Mouse (Mus musculus) megakaryocyte, embryonic 14.5 days (primary cell): ENCODE results near the gene Gm6793. TPM values are rescaled to one million over a fixed set of nuclear protein-coding genes. Genes with fewer than 3 reads are reported as not detected.

Experiments
- H3K27me3 ChIP-seq: replicated peaks from 2 replicates; pipeline ENCODE3; 2012; ENCODE audit warnings: inconsistent platforms
- H3K36me3 ChIP-seq: replicated peaks from 2 replicates; pipeline ENCODE3; 2012; ENCODE audit warnings: low read length, inconsistent platforms, mixed read lengths
- H3K4me1 ChIP-seq: 2 replicates; pipeline ENCODE4 v1.6.1; 2012; ENCODE audit warnings: inconsistent platforms
- H3K4me3 ChIP-seq: replicated peaks from 2 replicates; pipeline ENCODE3; 2012; ENCODE audit warnings: moderate library complexity, mild to moderate bottlenecking, inconsistent platforms
- H3K9me3 ChIP-seq: 2 replicates; pipeline ENCODE4 v1.6.1; 2012; ENCODE audit warnings: inconsistent platforms
- FLI1 ChIP-seq: IDR thresholded peaks from 2 replicates; pipeline ENCODE4 v1.6.1; 2012; ENCODE audit warnings: low read length, inconsistent platforms, mixed read lengths
- GATA1 ChIP-seq: IDR thresholded peaks from 3 replicates; pipeline ENCODE4 v1.6.1; 2012; ENCODE audit warnings: mixed read lengths, low read length, inconsistent platforms, borderline replicate concordance
- polyA plus RNA-seq: library from polyadenylated mRNA; stranded (reverse); fragments of >175 nt; gene quantifications from 2 replicates; pipeline ENCODE4 v1.2.3, GENCODE M21; 2012; ENCODE audit warnings: low replicate concordance; ENCODE audit not compliant: insufficient read depth

The Gm6793 gene
- polyA plus RNA-seq, 1 experiment: 0.46 TPM

DNA sequence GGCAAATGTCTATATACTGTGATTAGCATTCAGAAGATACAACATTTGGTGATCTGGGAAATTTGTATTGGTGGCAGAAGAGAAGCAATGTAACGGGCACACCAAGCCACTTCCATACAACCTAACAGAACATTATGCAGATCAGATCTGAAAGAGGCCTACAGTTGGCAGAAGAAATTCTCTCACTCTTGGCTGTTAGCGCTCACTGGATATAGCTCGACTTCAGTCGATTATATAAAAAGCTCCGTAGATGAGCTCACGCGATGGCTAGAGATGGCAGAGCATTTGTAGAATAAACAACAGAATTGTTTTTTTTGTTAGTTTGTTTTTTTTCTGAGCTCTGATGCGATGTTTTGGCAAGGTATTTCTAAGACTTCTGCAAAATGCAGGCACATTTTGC is 23.6 kb downstream of the Gm6793 start:
- Histone ChIP-seq H3K27me3 (no peaks in the 10 kb centered on the region), H3K9me3 (no peaks in the 10 kb centered on the region), H3K4me3 (peak overlapping the region; percentile 96), H3K36me3 (peaks cover 68% of the 10 kb centered on the region), H3K4me1 (peaks cover 24% of the 10 kb centered on the region)
- TF ChIP-seq GATA1 (no peak), FLI1 (no peak)

DNA sequence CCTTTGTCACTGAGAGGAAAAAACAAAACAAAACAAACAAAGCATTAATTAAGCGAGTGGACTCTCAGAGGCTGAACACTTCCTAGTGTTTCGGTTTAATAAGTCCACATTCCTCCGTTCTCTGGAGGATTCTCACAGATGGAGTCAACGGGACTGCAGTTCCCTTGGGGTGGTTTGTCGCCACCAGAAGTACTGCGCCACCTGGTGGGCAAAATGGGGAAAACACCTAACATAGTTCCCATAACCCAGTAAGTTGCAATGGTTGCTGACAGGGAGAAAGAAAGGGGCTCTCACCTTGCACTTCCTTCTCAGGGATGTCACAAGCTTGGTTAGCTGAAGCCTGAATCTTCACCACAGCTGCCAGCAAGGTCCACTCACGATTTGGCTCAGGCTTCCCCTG is 24.9 kb downstream of the Gm6793 start:
- H3K4me1 ChIP-seq: peaks cover 24% of the 10 kb centered on the region
- TF ChIP-seq GATA1 (no peak), FLI1 (no peak)
- no peaks in the 10 kb centered on the region for H3K9me3 ChIP-seq
- peaks cover 68% of the 10 kb centered on the region for H3K36me3 ChIP-seq
- H3K4me3 ChIP-seq: peak overlapping the region; percentile 23
- no peaks in the 10 kb centered on the region for H3K27me3 ChIP-seq

- TF ChIP-seq GATA1 (no peak), FLI1 (no peak)
- no peaks in the 10 kb centered on the region for H3K27me3 ChIP-seq
- peaks cover under 1% of the 10 kb centered on the region for H3K4me1 ChIP-seq
- no peak overlapping the region for H3K4me3 ChIP-seq
- no peaks in the 10 kb centered on the region for H3K9me3 ChIP-seq
- peaks cover 87% of the 10 kb centered on the region for H3K36me3 ChIP-seq
These were observed 30.3 kb downstream of the Gm6793 start for GRCm38 (mm10) chr8:111984511-111984910.

- peaks cover 82% of the 10 kb centered on the region for H3K36me3 ChIP-seq
- H3K9me3 ChIP-seq: no peaks in the 10 kb centered on the region
- H3K4me1 ChIP-seq: peaks cover 5% of the 10 kb centered on the region
- H3K4me3 ChIP-seq: peak overlapping the region; percentile 12
- TF ChIP-seq GATA1 (no peak), FLI1 (no peak)
- H3K27me3 ChIP-seq: peaks cover 2% of the 10 kb centered on the region
These were observed 32.7 kb downstream of the Gm6793 start for GRCm38 (mm10) chr8:111982116-111982515.

GRCm38 (mm10) chr8:111978147-111978546 is 36.7 kb downstream of the Gm6793 start:
- H3K4me3 ChIP-seq: no peak overlapping the region
- peaks cover 2% of the 10 kb centered on the region for H3K27me3 ChIP-seq
- peaks cover 12% of the 10 kb centered on the region for H3K9me3 ChIP-seq
- peaks cover 19% of the 10 kb centered on the region for H3K4me1 ChIP-seq
- peaks cover 82% of the 10 kb centered on the region for H3K36me3 ChIP-seq
- no peak for TF ChIP-seq GATA1

- Histone ChIP-seq H3K9me3 (peaks cover 12% of the 10 kb centered on the region), H3K4me1 (peaks cover 19% of the 10 kb centered on the region), H3K4me3 (no peak overlapping the region), H3K36me3 (peaks cover 81% of the 10 kb centered on the region), H3K27me3 (peaks cover 2% of the 10 kb centered on the region)
- TF ChIP-seq FLI1 (no peak), GATA1 (no peak)
These were observed 38.5 kb downstream of the Gm6793 start for GRCm38 (mm10) chr8:111976326-111976725.

- Histone ChIP-seq H3K9me3 (peaks cover 12% of the 10 kb centered on the region), H3K36me3 (peaks cover 82% of the 10 kb centered on the region), H3K27me3 (peaks cover 2% of the 10 kb centered on the region), H3K4me1 (peaks cover 19% of the 10 kb centered on the region), H3K4me3 (no peak overlapping the region)
- no peak for TF ChIP-seq GATA1
- TF ChIP-seq FLI1: no peak
These were observed 39.1 kb downstream of the Gm6793 start for GRCm38 (mm10) chr8:111975706-111976105.

DNA sequence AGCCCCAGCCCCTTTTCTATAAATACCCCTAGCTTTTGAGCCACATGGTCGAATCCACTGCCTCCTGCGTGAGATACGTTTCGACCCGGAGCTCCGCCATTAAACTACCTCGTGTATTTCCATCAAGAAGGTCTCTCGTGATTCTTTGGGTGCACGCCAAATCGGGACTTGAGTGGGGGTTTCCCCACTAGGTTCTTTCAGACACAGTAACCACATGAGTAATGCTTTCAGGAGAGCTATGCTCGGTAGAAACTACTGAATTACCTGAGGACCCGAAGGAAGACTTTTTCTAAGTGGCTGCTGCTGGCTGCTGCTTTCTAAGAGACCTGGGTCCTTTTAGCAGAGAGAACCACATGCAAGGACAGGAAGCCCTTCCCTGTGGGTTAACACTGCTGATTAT is 40.7 kb downstream of the Gm6793 start:
- Histone ChIP-seq H3K9me3 (peaks cover 12% of the 10 kb centered on the region), H3K27me3 (peaks cover 2% of the 10 kb centered on the region), H3K4me1 (peaks cover 19% of the 10 kb centered on the region), H3K36me3 (peaks cover 74% of the 10 kb centered on the region), H3K4me3 (no peak overlapping the region)
- TF ChIP-seq GATA1 (no peak), FLI1 (no peak)

GRCm38 (mm10) chr8:111968991-111969390 is 45.8 kb downstream of the Gm6793 start:
- peaks cover 24% of the 10 kb centered on the region for H3K4me1 ChIP-seq
- no peak for TF ChIP-seq FLI1
- no peak for TF ChIP-seq GATA1
- no peaks in the 10 kb centered on the region for H3K27me3 ChIP-seq
- peaks cover 51% of the 10 kb centered on the region for H3K36me3 ChIP-seq
- H3K9me3 ChIP-seq: peaks cover 9% of the 10 kb centered on the region
- no peak overlapping the region for H3K4me3 ChIP-seq

- peaks cover 26% of the 10 kb centered on the region for H3K4me1 ChIP-seq
- no peaks in the 10 kb centered on the region for H3K27me3 ChIP-seq
- H3K36me3 ChIP-seq: peaks cover 53% of the 10 kb centered on the region
- peaks cover 4% of the 10 kb centered on the region for H3K9me3 ChIP-seq
- TF ChIP-seq GATA1 (no peak), FLI1 (no peak)
- H3K4me3 ChIP-seq: peak overlapping the region; percentile 44
These were observed 46.3 kb downstream of the Gm6793 start for GRCm38 (mm10) chr8:111968541-111968940.

DNA sequence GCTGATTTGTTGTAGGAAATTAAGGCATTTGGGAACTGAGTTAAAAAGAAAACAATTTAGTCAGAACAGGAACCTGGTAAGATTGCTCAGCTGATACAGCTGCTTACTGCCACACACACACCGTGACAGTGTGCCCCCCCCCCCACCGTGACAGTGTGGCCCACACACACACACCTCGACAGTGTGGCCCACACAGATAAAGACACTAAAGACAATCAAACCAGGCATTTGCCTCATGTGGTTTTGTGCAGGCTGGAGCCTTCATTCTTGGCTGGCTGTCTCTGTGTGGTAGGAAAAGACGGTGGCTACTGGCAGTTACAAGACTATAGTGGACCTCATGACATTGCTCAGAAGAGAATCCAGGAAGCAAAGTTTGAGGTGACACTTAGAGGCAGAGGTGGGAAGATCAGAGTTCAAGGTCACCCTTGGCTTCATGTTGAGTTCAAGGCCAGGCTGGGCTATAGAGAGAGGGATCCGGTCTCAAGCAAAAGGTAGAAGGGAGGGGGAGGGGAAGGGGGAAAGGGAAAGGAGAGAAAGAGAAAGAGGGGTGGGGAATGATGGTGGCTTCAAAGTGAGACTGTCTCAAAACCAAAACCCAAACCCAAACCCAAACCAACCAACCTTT is 47.5 kb downstream of the Gm6793 start:
- no peaks in the 10 kb centered on the region for H3K9me3 ChIP-seq
- H3K36me3 ChIP-seq: peaks cover 51% of the 10 kb centered on the region
- H3K27me3 ChIP-seq: no peaks in the 10 kb centered on the region
- peaks cover 38% of the 10 kb centered on the region for H3K4me1 ChIP-seq
- TF ChIP-seq GATA1: no peak
- TF ChIP-seq FLI1: no peak
- no peak overlapping the region for H3K4me3 ChIP-seq
